Mouse (Mus musculus): Measurements from ENCODE around the gene Exoc6b. TPM values are rescaled to one million over a fixed set of nuclear protein-coding genes. Genes with fewer than 3 reads are reported as not detected.
A peak's percentile ranks its signal among the peaks of the same experiment; 100 is the strongest.

Gene Exoc6b
- polyA plus RNA-seq, 1 experiment, result 41.9 TPM

DNA sequence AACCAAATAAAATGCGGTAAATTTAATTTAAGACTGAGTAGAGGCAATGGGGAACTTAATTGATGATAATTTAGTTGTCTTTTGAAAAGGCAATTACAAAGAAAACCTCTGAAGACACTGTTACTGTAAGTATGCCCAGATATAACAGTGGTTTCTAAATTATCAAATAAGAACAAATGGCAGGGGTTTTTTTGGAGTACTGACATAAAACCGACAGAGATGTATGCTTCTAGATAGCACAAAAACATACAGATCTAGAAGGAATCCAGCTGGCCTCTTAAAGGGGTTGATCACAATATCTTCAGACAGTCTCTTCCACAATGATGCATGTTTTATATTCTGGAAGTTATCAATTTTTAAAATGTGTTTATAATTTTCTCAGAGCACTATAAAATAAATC is 123.2 kb downstream of the Exoc6b start:
- no peak for TF ChIP-seq CTCF (IDR thresholded peaks at IDR 0.05; ENCODE audit: low read depth, low read length)
- TF ChIP-seq POLR2A (IDR thresholded peaks at IDR 0.05; ENCODE audit: insufficient read depth, low read length), result no peak
- Histone ChIP-seq H3K36me3 (ENCODE audit: control insufficient read depth, insufficient read depth, low read length, poor library complexity, severe bottlenecking) (no peaks in the 10 kb centered on the region), H3K9me3 (replicated peaks; ENCODE audit: control insufficient read depth, insufficient read depth, low read length, poor library complexity, severe bottlenecking) (no peaks in the 10 kb centered on the region), H3K27ac (ENCODE audit: insufficient read depth, low read length) (no peak overlapping the region), H3K4me1 (ENCODE audit: control insufficient read depth, insufficient read depth, low read length) (no peaks in the 10 kb centered on the region), H3K27me3 (ENCODE audit: control insufficient read depth, insufficient read depth, low read length, poor library complexity, severe bottlenecking) (no peaks in the 10 kb centered on the region), H3K4me3 (ENCODE audit: low read depth, low read length) (no peak overlapping the region), H3K9ac (ENCODE audit: low read depth, poor library complexity, severe bottlenecking) (no peak overlapping the region)

DNA sequence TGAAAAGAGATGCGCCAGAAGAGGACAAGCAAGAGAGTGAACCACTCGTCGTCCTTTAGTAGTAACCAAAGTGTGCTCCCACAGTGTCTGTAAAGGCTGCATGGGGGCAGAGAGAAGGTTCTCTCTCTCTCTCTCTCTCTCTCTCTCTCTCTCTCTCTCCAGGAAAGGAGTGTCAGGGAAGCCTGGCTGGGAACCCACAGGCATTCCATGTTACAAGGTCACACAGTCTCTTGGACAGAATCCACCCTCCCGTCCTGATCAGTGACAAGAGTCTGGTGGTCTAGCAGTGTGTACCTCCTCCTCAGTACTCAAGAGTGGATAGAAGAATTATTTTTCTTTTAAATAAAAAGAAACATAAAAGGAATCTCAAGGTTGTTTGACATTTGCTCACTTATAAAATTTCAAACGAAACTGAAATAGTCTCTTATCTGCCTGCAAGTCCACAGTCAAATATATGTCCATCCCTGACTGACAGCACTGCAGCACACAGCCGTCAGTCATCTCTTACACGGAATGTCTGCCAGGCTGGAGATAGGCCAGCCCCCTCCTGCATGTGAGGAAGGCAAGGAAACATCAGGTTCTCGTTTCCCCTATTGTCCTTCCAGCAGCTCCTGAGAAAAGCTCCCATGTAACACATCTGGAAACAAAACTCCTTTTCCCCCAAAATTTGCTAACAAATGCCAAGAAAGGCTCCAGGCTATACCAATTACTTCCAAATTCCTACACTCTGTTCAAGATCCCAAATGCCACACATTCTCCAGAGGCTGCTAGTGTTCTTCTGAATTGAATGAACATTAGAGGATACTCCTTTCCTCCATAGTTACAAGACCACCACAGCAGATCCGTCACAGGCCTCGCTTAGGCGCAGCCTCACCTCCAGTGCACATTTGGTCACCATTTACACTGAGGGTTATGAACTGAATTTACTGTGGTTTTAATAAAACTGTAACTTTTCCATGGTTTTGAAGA is 136.1 kb downstream of the Exoc6b start:
- Histone ChIP-seq H3K4me1 (ENCODE audit: control insufficient read depth, insufficient read depth, low read length) (no peaks in the 10 kb centered on the region), H3K36me3 (ENCODE audit: control insufficient read depth, insufficient read depth, low read length, poor library complexity, severe bottlenecking) (no peaks in the 10 kb centered on the region), H3K27me3 (ENCODE audit: control insufficient read depth, insufficient read depth, low read length, poor library complexity, severe bottlenecking) (no peaks in the 10 kb centered on the region), H3K4me3 (ENCODE audit: low read depth, low read length) (no peak overlapping the region), H3K9me3 (replicated peaks; ENCODE audit: control insufficient read depth, insufficient read depth, low read length, poor library complexity, severe bottlenecking) (no peaks in the 10 kb centered on the region), H3K9ac (ENCODE audit: low read depth, poor library complexity, severe bottlenecking) (no peak overlapping the region), H3K27ac (ENCODE audit: insufficient read depth, low read length) (no peak overlapping the region)
- TF ChIP-seq CTCF (IDR thresholded peaks at IDR 0.05; ENCODE audit: low read depth, low read length) (no peak), EP300 (IDR thresholded peaks at IDR 0.05; ENCODE audit: insufficient read depth, low read depth, low read length) (no peak), POLR2A (IDR thresholded peaks at IDR 0.05; ENCODE audit: insufficient read depth, low read length) (no peak)

DNA sequence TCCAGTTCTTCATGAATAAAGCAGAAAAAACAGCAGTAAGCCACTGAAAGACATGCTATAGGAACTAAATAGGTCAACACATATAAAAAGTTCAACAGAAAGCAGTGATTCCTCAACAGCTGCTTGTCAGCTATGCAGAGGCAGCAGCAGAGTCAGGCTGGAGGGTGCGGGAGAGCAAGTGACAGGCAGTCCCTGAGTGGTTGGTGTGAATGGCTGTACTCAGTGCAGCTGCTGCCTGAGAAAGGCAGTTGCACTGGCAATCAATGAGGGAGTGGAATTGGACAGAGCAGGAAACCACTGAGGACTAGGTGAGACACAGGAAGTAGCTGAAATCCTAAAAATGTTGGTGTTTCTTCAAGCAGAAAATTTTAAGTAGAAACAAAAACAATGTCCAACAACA is 138.3 kb downstream of the Exoc6b start:
- Histone ChIP-seq H3K27ac (ENCODE audit: insufficient read depth, low read length) (no peak overlapping the region), H3K4me3 (ENCODE audit: low read depth, low read length) (no peak overlapping the region), H3K9me3 (replicated peaks; ENCODE audit: control insufficient read depth, insufficient read depth, low read length, poor library complexity, severe bottlenecking) (no peaks in the 10 kb centered on the region), H3K27me3 (ENCODE audit: control insufficient read depth, insufficient read depth, low read length, poor library complexity, severe bottlenecking) (no peaks in the 10 kb centered on the region), H3K36me3 (ENCODE audit: control insufficient read depth, insufficient read depth, low read length, poor library complexity, severe bottlenecking) (no peaks in the 10 kb centered on the region), H3K9ac (ENCODE audit: low read depth, poor library complexity, severe bottlenecking) (no peak overlapping the region), H3K4me1 (ENCODE audit: control insufficient read depth, insufficient read depth, low read length) (no peaks in the 10 kb centered on the region)
- TF ChIP-seq CTCF (IDR thresholded peaks at IDR 0.05; ENCODE audit: low read depth, low read length) (no peak), EP300 (IDR thresholded peaks at IDR 0.05; ENCODE audit: insufficient read depth, low read depth, low read length) (no peak), POLR2A (IDR thresholded peaks at IDR 0.05; ENCODE audit: insufficient read depth, low read length) (no peak)

DNA sequence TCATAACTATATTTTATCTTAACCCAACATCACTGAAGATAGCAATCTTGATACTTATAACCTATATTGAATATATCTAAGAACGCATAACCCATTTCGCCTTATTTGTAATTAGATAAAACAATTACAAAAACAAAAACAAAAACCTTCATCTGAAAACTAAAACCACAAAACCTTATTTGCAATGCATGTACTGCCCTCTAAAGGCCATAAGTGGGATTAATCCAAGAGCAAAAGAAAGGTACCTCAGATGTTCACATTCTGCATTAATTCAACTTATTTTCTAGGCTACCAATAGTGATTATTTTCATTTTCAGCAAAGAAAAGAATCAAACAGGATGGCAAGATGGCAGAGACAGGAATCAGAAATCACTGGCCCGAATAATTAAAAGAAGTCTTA is 143.2 kb downstream of the Exoc6b start:
- H3K27me3 ChIP-seq (ENCODE audit: control insufficient read depth, insufficient read depth, low read length, poor library complexity, severe bottlenecking), result no peaks in the 10 kb centered on the region
- no peaks in the 10 kb centered on the region for H3K4me1 ChIP-seq (ENCODE audit: control insufficient read depth, insufficient read depth, low read length)
- no peak for TF ChIP-seq POLR2A (IDR thresholded peaks at IDR 0.05; ENCODE audit: insufficient read depth, low read length)
- TF ChIP-seq EP300 (IDR thresholded peaks at IDR 0.05; ENCODE audit: insufficient read depth, low read depth, low read length), result no peak
- TF ChIP-seq CTCF (IDR thresholded peaks at IDR 0.05; ENCODE audit: low read depth, low read length), result peak; percentile 14
- H3K36me3 ChIP-seq (ENCODE audit: control insufficient read depth, insufficient read depth, low read length, poor library complexity, severe bottlenecking), result no peaks in the 10 kb centered on the region
- no peak overlapping the region for H3K27ac ChIP-seq (ENCODE audit: insufficient read depth, low read length)
- no peaks in the 10 kb centered on the region for H3K9me3 ChIP-seq (replicated peaks; ENCODE audit: control insufficient read depth, insufficient read depth, low read length, poor library complexity, severe bottlenecking)
- H3K9ac ChIP-seq (ENCODE audit: low read depth, poor library complexity, severe bottlenecking), result no peak overlapping the region
- no peak overlapping the region for H3K4me3 ChIP-seq (ENCODE audit: low read depth, low read length)

DNA sequence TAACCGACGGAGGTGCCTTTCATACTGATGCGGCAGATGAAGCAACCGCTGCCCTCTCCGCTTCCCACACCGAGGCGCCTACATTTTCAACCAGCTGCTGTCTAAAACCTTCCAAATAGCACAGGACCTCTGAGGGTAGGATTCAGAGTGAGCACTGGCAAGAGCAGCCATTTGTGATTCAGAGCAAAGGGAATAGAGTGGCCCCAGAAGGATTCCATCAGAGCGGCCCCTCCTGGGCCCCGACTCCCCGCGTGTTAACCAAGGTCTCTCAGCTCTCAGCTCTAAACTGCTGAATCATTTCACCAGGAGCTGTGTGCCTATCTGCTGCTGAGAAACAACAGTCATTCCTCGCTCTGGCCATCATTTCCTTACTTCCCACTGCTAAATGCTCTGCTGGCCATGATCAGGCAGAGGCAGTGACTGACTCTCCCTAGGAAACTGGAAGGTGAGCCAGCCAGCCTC is 145.5 kb downstream of the Exoc6b start:
- TF ChIP-seq POLR2A (IDR thresholded peaks at IDR 0.05; ENCODE audit: insufficient read depth, low read length), result no peak
- no peak for TF ChIP-seq CTCF (IDR thresholded peaks at IDR 0.05; ENCODE audit: low read depth, low read length)
- no peak overlapping the region for H3K27ac ChIP-seq (ENCODE audit: insufficient read depth, low read length)
- H3K9me3 ChIP-seq (replicated peaks; ENCODE audit: control insufficient read depth, insufficient read depth, low read length, poor library complexity, severe bottlenecking), result no peaks in the 10 kb centered on the region
- no peaks in the 10 kb centered on the region for H3K36me3 ChIP-seq (ENCODE audit: control insufficient read depth, insufficient read depth, low read length, poor library complexity, severe bottlenecking)
- H3K9ac ChIP-seq (ENCODE audit: low read depth, poor library complexity, severe bottlenecking), result 0 out of 2 replicates have a peak overlapping the region, but pooled peaks have one; percentile 40
- H3K4me3 ChIP-seq (ENCODE audit: low read depth, low read length), result no peak overlapping the region
- no peaks in the 10 kb centered on the region for H3K4me1 ChIP-seq (ENCODE audit: control insufficient read depth, insufficient read depth, low read length)
- no peaks in the 10 kb centered on the region for H3K27me3 ChIP-seq (ENCODE audit: control insufficient read depth, insufficient read depth, low read length, poor library complexity, severe bottlenecking)

DNA sequence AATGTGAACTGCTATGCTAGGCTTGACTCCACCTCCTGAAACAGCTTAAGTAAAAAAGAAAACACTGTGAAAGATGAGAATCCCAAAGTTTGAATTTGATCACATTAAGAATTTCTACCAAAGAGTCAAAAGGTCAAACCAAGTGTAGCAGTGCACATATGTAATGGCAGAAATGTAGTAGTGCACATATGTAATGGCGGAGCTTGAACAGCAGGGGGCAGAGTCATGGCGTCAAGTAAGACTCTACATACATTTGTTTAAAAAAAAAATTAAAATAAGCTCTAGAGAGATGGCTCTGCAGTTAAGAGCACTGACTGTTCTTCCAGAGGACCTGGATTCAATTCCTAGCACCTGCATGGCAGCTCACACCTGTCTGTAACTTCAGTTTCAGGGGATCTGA is 153.0 kb downstream of the Exoc6b start:
- Histone ChIP-seq H3K4me1 (ENCODE audit: control insufficient read depth, insufficient read depth, low read length) (no peaks in the 10 kb centered on the region), H3K9me3 (replicated peaks; ENCODE audit: control insufficient read depth, insufficient read depth, low read length, poor library complexity, severe bottlenecking) (no peaks in the 10 kb centered on the region), H3K4me3 (ENCODE audit: low read depth, low read length) (no peak overlapping the region), H3K36me3 (ENCODE audit: control insufficient read depth, insufficient read depth, low read length, poor library complexity, severe bottlenecking) (no peaks in the 10 kb centered on the region), H3K27me3 (ENCODE audit: control insufficient read depth, insufficient read depth, low read length, poor library complexity, severe bottlenecking) (no peaks in the 10 kb centered on the region), H3K27ac (ENCODE audit: insufficient read depth, low read length) (no peak overlapping the region), H3K9ac (ENCODE audit: low read depth, poor library complexity, severe bottlenecking) (no peak overlapping the region)
- no peak for TF ChIP-seq CTCF (IDR thresholded peaks at IDR 0.05; ENCODE audit: low read depth, low read length)
- TF ChIP-seq POLR2A (IDR thresholded peaks at IDR 0.05; ENCODE audit: insufficient read depth, low read length), result no peak
- no peak for TF ChIP-seq EP300 (IDR thresholded peaks at IDR 0.05; ENCODE audit: insufficient read depth, low read depth, low read length)
